Mouse (Mus musculus): ENCODE measurements at regions not wholly inside any gene's neighbourhood (a gene's known extent, or its start where the extent isn't known, plus 50 kb on each side); places are given as distances from the start of the nearest gene placed in this dataset.

DNA sequence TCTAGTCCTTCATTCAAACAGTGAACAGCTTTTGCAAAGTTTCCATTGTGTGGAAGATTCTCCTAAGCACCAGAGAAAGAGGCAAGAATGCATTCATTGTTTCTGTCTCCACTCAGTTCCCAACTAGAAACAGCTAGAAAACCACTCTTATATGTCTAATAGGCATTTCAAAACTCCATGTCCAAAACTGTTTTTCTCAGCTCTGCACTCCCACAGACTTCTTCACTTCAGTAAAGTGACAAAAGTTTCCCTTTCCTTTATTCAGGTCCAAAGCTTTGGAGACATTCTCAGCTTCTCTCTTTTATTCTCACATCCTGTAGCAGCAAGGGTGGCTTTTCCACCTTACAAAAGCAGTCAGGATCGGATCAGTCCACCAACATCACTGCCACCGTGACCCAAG lies 166.0 kb downstream of the Mreg start:
- DNase-seq (ENCODE audit: low read depth) = no peak

DNA sequence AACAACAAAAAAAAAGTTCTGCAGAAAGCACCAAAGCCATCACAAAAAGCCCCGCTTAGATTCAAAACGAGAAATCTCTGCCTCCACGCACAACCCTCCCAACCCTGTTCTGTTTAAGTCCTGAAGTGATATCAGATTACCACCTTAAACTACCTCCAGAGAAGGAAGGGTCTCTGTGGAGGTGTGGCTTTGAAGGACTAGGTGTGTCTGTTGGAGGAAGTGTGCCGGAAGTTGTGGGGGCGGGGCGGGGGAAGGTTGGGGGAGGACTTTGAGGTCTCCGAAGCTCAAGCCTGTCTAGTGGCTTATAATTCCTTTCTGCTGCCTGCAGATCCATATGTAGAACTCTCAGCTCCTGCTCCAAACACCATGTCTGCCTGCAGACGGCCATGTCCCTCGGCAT lies 173.6 kb downstream of the Mreg start:
- DNase-seq (ENCODE audit: low read depth) = no peak

DNA sequence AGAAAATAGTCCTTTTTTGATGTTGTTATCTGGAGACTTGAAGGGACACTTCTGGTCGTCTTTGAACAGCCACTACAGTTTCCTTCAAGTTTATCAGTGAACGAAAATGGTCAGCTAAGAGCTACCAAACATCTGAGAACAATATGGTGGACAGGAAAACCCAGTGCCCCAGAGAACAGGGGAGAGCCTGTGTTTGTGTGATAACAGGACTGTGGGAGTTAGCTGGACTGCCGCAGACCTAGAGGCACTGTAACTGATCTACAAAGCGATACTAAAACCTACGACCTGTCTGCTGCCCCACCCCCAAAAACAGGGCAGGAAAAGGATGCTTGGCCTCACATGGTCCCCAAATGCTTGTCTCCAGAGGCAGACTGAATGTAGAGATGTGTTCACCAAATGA lies 175.5 kb downstream of the Mreg start:
- DNase-seq (ENCODE audit: low read depth) = no peak

DNA sequence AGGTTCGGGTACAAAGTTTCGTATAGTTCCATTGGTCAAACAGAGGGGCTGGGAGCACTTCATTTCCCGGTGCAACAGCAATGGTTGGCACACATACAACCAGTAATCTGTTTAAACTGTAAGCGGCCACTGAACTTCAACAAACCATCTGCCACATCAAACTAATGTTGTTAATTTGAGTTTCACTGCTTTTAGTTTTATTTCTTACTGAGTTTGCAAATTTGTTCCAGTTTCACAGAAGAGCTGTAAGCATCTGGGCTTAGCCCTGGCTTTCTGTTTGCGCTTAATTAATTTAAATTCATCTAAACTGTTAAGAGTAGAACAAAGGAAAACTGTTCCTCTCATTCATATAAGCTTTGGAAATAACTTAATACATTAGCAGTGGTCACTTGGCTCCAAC lies 176.0 kb downstream of the Mreg start:
- no peak for DNase-seq (ENCODE audit: low read depth)

DNA sequence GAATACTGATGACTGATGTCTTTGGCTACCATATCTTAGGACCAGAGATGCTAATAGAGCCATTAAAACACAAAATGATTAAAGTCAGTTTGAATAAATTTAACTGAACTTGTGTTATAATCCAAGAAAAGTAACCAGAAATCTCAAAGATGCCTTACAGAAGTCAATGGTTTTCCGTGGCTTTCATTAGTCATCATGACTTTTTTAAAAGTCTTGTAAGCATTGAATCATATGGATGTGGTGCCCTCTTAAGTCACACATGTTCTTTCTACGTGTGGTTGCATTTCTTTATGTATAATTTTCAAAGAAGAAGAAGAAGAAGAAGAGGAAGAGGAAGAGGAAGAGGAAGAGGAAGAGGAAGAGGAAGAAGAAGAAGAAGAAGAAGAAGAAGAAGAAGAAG lies 178.2 kb downstream of the Mreg start:
- peak; percentile 56 for DNase-seq (ENCODE audit: low read depth)

DNA sequence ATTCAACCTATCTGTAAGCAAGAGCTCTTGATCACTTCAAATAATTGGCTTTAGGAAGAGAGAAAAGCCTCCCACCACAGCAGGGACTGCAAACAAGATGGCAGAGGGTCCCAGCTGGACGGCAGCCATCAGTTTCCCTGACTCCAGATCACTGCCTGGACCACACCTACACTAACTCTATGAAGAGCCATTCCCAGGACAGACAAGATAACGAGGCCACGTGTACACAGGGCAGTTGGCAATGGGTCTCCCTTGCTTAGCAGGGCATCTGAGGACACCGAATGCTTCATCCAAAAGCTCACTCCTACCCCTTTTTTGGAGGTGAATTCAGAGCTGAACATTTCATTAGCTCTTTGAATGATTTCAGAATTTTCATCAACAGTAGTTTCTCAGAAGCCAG lies 179.9 kb downstream of the Mreg start:
- DNase-seq (ENCODE audit: low read depth) = no peak

DNA sequence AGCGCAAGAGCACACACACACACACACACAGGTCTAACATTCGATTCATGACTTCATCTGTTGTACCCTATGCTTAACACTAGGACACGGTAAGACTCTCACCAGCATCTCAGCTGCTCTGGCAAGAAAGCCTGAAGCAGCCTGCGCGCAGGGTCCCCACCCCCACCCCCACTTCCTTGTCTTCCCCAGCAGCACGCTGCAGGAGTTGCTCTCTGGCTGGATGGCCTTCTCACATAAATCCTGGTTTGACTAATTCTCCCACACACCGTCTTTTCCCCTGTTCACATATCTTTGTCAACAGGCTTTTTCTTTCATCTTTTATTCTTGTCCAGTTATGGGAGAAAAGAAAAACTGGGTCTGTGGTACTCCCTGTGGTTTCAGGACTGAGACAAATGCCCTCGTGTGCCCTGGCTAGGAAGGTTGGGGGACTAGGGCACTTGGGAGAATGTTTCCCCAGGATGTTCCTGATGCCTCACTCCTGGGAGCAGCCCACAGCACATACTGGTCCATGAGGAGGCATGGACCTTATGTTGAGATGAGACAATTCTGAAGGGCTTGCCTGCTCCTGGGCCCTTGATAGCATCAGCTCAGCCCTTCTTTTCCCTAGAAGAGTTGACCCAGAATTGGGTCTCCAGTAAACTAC lies 181.2 kb downstream of the Mreg start:
- DNase-seq (ENCODE audit: low read depth) = no peak

DNA sequence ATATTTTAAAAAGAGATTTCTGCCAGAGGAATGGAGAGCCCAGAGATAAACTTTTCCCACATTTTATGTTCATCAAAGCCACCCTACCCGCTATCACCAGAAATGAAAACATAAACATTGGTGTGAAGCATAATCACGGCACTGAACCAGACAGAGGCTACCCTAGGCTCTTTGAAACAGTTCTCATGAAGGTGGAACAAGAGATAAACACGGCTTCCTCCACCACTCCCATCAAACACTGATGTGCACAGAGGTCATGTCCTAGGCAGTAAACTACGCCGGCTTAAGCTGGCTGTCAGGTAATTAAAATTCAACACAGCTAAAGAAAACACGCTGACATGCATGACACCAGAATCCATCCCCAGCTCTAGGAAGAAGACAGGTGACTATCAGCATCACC lies 182.5 kb downstream of the Mreg start:
- DNase-seq (ENCODE audit: low read depth) = no peak

DNA sequence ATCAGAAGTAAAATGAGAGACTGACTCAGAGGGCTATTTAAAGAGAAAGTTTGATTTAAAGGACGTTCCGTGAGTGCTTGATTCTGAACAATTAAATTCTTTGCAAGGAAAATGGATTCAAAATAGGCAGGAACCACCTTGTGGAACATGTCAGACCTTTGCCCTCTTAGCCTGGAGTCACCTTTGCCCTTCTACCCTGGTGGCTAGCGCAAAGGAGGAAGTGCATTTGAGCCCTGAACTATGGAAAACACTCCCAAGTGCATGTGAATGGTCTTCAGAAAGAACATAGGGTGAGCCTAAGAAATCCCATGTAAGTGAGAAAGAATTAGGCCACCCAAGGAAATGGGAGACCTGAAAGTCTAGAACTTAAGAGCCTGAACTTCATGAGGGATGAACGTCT lies 185.2 kb downstream of the Mreg start:
- DNase-seq (ENCODE audit: low read depth) = no peak

DNA sequence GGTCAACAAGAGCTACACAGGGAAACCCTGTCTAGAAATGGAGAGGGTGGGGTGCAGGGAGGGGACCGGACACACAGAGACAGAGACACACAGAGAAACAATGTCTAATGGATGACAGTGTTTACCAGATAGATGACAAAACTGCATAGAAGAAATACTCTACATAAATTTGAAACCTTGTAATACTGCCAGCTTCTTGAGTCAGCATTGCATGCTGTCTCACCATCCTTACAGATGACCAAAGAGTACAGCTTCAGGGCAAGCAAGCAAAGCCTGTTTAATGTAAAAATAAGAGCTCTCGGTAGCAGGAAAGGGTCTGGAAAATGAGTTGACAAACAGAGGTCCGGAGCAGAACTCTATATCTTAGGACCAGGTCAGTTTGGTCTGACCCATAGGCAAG lies 189.5 kb downstream of the Mreg start:
- DNase-seq (ENCODE audit: low read depth) = peak; percentile 76

DNA sequence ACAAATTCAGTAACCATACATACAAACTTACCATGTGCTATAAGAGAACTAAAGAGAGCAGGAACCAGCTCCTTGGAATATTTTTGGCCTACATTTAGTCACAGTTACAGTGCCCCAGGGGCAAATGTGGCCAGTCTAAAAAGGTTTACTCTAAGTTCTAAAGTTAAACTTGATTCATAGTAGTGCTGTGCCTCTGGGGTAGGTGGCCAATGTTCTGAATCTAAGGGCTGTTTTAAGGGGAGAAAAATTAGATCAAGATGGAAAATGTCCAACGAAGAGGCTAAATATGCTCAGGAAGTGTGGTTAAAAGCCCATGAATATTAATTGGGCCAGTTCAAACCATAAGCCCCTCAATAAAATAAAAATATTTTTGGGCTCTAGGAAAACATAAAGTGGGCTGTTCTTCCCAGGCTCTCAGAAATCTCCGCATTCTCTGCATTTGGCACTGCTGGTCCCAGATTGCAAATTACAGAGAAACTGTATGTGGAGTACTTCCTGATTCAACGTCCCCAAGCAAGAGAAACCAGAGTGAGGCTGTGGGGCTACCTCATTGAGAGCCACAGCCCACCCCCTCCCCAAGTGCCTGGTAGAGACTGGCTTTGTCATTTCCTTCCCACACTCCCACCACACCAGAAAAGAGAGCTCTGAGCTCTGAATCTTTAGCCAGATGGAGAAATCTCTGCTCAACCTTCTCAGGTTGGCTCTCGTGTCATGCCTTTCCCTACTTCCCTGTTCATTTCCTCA lies 193.5 kb downstream of the Mreg start:
- DNase-seq (ENCODE audit: low read depth) = no peak

DNA sequence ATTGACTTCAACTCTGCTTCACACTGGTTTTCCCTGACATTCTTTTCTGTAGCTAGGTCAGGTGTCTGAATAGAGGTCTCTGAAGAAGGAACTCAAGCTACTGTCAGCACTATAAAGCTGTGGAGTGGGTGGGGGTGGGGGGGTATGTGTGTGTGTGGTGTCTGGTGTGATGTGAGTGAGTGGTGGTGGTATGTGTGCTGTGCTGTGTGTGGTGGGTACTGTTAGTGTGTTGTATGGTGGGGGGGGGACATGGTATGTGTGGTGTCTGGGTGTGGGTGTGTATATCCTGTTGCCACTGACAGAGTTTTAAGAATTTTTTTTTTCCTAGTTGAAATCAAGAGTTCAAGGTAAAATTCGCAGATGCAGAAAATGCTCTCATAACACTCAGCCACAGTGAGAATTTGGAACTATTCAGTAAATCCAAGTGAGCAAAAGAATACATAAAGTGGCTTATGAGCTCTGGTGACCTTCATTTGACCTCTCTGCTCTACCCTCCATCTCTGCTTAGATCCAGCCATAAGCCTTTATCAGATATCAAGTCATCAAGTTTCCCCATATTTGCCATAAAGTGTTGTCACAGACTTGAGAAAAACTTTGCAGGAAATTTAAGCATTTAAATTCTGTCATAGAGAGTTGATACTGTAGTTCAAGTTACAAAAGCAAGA lies 194.2 kb downstream of the Mreg start:
- no peak for DNase-seq (ENCODE audit: low read depth)

DNA sequence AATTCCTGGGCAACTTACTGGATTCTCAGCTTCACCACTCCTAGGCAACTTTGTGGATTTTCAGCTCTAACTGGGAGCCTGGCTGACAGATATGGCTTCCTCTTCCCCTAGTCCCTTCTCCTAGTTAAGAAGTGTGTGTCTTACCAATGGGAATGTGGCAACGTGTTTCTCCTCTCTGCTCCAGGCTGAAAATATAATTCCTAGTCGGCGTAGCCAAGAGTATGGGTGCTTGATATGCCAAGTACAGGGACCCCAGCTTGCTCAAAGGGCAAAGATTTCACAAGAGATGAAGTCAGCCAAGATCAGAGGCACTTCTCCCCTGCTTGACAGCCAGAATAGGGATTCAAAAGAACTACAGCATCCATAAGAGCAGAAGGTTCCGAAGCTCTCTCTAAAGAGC lies 196.6 kb downstream of the Mreg start:
- DNase-seq (ENCODE audit: low read depth) = peak; percentile 60

DNA sequence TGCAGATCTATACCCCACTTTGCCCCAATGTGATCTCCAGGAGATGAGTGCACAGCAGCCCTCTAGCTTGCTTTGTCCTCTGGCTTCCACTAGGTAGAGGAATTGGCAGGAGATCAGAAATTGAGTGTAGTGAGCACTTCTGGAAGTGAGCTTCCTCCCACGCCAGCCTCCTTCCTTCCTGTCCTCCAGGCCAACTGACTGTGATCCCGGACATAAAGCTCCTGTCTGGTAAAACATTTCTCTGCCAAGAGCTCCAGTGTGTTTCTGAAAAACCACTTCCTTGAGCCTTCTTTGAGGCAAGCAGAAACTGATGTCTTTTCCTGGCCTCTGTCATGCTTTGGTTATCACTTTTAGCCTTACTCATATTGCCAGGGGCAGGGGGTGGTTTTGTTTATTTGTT lies 197.5 kb downstream of the Mreg start:
- no peak for DNase-seq (ENCODE audit: low read depth)

DNA sequence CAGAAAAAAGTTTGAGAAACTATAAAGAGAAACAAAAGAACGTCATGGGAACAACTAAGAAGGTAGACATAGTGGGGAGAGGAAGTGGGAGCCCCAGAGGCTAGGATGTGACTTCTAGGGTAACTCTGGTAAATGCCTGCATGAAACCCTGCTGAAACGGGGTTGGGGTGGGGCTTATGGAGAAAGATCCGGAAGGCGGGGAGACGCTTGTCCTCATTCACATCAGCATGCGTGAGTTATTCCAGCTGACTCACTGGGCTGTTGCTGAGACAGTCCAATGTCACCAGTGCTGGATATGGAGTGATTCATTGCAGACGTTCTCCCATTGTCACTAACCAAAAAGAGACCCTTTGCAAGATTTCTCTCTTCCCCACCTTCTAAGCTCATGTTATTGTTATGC lies 198.2 kb downstream of the Mreg start:
- DNase-seq (ENCODE audit: low read depth) = peak; percentile 57

DNA sequence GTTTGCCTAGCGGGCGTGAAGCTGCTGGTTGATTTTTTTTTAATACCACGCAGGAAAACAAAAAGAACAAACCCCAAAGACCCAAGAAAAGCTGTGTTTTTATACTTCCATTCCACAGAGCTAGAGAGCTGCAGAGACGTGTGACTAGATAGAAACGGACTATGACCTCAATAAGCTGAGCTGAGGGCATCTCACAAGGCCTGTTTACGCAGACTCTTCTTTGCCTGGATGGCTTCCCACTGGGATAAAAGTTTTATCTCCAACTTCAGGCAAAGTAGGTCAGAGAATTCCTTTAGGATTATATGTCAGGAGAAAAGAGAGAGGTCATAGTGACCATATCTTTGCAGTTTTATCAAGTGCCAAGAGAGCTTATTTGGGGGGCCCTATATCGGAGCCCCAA lies 199.4 kb downstream of the Mreg start:
- DNase-seq (ENCODE audit: low read depth) = no peak

DNA sequence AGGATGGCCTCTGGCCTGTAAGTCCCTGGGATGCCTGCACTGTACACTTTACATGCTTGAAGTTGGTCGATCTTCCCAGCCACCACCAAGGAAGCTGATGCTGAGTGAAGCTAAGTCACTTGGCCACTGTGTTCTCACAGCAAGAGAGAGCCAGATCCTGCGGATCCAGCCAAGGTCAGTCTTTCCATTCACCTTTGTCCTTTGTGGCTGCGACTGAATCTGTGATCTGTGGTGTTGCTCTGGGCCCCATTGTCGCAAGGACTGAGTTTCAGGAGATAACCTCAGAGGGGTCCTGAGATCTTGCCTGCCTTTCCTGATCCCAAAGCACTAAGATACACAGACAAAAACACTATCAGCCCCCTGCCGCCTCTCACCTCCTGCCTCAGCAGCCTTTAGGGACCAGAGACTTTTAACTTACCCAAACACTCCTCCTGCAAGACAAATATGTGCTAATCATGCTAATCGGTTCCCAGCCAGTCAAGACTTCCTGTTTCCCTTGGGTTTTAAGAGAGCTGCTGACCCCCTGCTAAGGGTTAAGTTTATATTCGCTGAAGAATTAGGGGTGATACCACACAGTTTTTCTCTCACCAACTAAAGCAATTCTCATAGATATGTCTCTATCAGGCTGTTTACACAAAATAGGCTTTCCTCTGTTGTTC lies 202.7 kb downstream of the Mreg start:
- no peak for DNase-seq (ENCODE audit: low read depth)

DNA sequence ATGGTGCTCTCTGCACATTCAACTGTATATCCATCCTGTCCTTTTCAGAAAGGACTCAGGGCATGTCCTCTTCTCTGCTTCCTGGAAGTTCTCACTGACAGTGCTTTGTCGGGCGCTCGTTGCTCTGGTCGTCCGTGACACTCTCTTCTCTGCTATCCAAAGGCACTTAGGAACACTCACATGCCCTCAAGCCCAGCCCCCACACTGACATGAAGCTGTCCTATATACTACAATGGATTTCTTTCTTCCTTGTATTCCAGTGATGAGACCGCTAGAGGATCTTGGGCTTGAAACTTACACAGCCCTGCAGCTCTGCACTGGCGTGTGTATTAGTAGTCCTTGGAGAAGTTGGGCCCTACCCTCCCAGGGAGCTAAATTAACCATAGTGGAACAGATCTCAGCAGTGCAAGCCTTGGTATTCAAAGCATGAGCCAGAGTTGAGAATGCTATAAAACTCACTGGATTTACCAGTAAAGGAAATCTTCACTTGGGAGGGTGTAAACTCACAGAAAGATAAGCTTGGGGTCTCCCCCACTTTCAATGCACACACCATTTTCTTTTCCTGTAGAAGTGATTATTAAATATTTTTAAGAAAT lies 205.3 kb downstream of the Mreg start:
- DNase-seq (ENCODE audit: low read depth) = no peak

DNA sequence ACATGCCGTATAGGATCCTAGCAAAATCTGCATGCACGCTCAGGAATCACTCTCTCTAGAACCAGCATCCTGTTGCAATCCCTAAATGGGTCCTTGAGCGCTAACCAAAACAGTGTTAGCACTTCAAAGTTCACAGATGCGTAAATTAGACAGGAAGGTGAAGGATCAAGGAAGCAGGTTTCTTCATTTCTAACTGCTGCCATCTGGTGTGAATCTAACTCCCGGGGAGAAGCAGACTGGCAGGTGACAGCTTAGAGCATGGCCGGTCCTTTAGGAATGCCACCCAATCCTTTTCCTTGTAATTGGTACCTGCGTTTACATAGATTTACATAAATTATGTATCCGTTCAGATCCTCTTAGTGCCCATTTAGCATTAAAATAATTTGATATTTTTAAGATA lies 206.2 kb downstream of the Mreg start:
- no peak for DNase-seq (ENCODE audit: low read depth)

DNA sequence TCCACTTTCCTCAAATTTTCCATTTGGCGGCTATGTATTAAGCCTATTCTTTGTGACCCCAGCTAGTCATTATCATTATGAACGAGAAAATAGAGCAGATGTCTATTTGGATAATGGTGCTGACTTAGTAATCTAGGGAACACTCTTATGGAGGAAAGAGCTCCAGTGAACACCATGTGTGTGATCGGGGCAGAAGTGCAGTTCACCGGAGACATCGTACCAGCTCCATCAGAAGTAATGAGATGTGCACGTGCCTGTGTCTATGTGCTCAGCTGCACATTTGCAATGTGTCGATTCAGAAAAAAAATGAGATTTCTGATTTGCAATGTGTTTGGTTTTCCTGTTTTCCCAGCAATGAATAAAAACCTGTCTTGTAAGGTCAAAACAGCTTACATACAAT lies 206.6 kb downstream of the Mreg start:
- no peak for DNase-seq (ENCODE audit: low read depth)

DNA sequence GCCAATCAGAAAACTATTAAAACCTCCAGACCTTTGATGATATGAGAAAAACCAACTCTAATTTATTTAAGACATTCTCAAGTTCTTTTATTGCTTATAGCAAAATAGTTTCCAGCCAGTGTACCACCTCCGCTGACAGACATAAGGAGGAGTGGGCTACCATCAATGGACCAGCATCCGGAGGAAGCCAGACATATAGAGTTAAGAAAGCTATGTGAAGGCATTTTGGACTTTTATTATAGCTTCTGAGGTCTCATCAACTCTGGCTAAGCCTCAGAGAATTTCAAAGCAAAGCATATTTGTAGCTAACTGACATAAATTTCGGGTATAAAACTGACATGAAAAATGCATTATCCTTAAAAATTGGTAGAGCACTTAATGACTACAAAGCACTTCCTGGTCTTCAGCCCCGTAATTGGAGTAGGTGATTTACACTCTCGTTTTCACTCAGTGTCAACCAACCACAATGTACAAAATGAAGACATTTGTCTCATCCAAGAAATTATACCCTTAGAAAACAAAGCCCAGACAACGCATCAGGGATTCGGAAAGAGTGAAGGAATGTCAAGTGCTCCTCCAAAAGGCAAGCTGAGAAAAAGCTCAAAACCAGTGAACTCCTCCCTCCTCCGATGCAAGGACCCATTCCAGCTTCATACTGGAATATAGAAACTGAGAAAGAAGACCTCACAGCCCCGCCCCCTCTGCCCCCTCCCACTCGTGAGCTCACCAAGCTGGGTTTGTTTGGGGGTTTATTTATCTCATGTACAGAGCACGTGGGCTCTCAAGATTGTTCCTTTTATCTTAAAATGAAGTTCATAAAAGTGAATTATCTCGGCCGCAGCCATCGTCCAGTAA lies 208.5 kb downstream of the Mreg start:
- no peak for DNase-seq (ENCODE audit: low read depth)
